Mouse (Mus musculus) C2C12 (cell line): ENCODE measurements around the gene Uhrf2. TPM values are rescaled to one million over a fixed set of nuclear protein-coding genes. Genes with fewer than 3 reads are reported as not detected.
"Not testable (repeated sequence)": the region's sequence is repeated elsewhere in the genome, so short reads cannot be mapped to it uniquely, and the experiment has no call there.

Experiments
- H3K27me3 ChIP-seq: one replicate; pipeline ENCODE4 v1.6.1; 2011; ENCODE audit not compliant: control insufficient read depth, insufficient read depth, insufficient read length
- H3K36me3 ChIP-seq: one replicate; pipeline ENCODE4 v1.6.1; 2011; ENCODE audit not compliant: control insufficient read depth, insufficient read depth
- H3K4me3 ChIP-seq: one replicate; pipeline ENCODE4 v1.5.1; 2011; ENCODE audit warnings: mild to moderate bottlenecking, control low read depth; ENCODE audit not compliant: poor library complexity, insufficient read depth, severe bottlenecking
- H3K79me2 ChIP-seq: one replicate; pipeline ENCODE4 v1.6.1; 2011; ENCODE audit not compliant: control insufficient read depth, insufficient read depth
- H3K79me3 ChIP-seq: one replicate; pipeline ENCODE4 v1.6.1; 2011; ENCODE audit warnings: low read depth, control low read depth
- H3ac ChIP-seq: one replicate; pipeline ENCODE3; 2011; ENCODE audit warnings: low read depth; ENCODE audit not compliant: control insufficient read depth, insufficient read length
- CEBPB ChIP-seq: IDR thresholded peaks from one replicate; pipeline ENCODE4 v1.6.1; 2011; ENCODE audit warnings: low read depth, mild to moderate bottlenecking, control low read depth, moderate library complexity
- CTCF ChIP-seq: IDR thresholded peaks from one replicate; pipeline ENCODE4 v1.5.1; 2011; ENCODE audit not compliant: control insufficient read depth, insufficient read depth, insufficient read length
- FOSL1 ChIP-seq: IDR thresholded peaks from one replicate; pipeline ENCODE4 v1.8.0; 2011; ENCODE audit warnings: mild to moderate bottlenecking, low read length; ENCODE audit not compliant: poor library complexity, insufficient read depth, severe bottlenecking
- MAX ChIP-seq: IDR thresholded peaks from one replicate; pipeline ENCODE4 v1.6.1; 2011; ENCODE audit warnings: mild to moderate bottlenecking, control low read depth
- MYOD1 ChIP-seq: IDR thresholded peaks from one replicate; pipeline ENCODE4 v1.6.1; 2011; ENCODE audit warnings: low read depth; ENCODE audit not compliant: control insufficient read depth, insufficient read length
- MYOG ChIP-seq: IDR thresholded peaks from one replicate; pipeline ENCODE4 v1.6.1; 2011; ENCODE audit not compliant: control insufficient read depth, insufficient read length; ENCODE audit errors: extremely low read depth
- USF1 ChIP-seq: IDR thresholded peaks from one replicate; pipeline ENCODE4 v1.6.1; 2011; ENCODE audit warnings: low read depth, mild to moderate bottlenecking, control low read depth, moderate library complexity
- polyA plus RNA-seq: library from polyadenylated mRNA; unstranded; fragments of >200 nt; fragmentation: generic; extraction: Trizol; gene quantifications from one replicate; pipeline ENCODE4 v1.2.1, GENCODE M21; 2012; ENCODE audit warnings: missing spikeins

Uhrf2 gene
- polyA plus RNA-seq, 1 experiment: 23.4 TPM

DNA sequence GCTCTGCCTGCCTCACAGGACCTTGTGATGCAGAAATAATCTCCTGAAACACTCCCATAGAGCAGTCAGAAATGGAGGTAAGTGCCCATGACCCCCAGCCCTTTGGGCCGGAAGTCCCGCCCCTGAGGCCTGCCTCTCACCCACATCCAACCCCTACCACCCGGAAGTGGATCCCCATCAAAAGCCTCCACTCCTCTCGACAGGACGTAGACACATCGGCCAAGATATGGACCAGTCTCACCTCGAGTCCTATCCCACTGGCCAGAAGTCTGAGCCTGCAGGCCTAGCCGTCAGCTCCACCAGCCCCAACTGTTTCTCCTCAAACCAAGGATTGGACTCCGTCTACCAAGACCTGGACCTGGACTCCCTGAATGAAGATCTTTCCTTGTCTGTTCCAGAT lies 26.7 kb upstream of the Uhrf2 start, which contains the start of gene Trpd52l3:
Gene Trpd52l3, plus strand, starts transcription at position 170 of the 400 bp plus-strand sequence.
- TF ChIP-seq CTCF (no peak), MAX (no peak), FOSL1 (no peak), MYOD1 (no peak), MYOG (no peak), USF1 (no peak), CEBPB (no peak)
- H3K4me3 ChIP-seq: no peak within 1 kb of the TSS
- no peaks in the 10 kb centered on the region for H3K79me2 ChIP-seq
- H3K36me3 ChIP-seq: no peaks in the 10 kb centered on the region
- H3K79me3 ChIP-seq: no peaks in the 10 kb centered on the region
- H3ac ChIP-seq: no peak within 1 kb of the TSS
- no peaks in the 10 kb centered on the region for H3K27me3 ChIP-seq

DNA sequence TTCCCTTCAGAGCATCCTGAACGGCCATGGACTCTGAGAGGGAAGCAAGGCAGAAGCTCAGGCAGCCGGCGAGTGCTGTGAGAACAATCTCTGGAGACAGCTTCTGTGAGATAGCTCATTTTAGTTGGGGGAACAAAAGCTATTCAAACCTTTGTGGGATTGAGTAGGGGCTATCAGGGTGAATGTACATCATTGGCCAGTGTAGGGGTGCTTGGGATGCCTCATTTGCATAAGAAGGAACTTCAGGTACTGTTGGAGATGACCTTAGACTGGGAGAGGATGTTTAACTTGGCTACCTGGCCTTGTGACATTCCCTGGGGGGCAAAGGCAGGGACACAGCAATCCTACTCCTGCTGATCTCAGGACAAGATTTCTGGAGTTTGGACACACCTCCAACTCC lies 23.9 kb upstream of the Uhrf2 start:
- no peak overlapping the region for H3ac ChIP-seq
- H3K36me3 ChIP-seq: no peaks in the 10 kb centered on the region
- TF ChIP-seq MYOD1 (no peak), USF1 (no peak), MYOG (no peak), CTCF (no peak), CEBPB (no peak), FOSL1 (no peak), MAX (no peak)
- H3K27me3 ChIP-seq: peaks cover 5% of the 10 kb centered on the region
- H3K79me3 ChIP-seq: no peaks in the 10 kb centered on the region
- H3K4me3 ChIP-seq: no peak overlapping the region
- no peaks in the 10 kb centered on the region for H3K79me2 ChIP-seq

DNA sequence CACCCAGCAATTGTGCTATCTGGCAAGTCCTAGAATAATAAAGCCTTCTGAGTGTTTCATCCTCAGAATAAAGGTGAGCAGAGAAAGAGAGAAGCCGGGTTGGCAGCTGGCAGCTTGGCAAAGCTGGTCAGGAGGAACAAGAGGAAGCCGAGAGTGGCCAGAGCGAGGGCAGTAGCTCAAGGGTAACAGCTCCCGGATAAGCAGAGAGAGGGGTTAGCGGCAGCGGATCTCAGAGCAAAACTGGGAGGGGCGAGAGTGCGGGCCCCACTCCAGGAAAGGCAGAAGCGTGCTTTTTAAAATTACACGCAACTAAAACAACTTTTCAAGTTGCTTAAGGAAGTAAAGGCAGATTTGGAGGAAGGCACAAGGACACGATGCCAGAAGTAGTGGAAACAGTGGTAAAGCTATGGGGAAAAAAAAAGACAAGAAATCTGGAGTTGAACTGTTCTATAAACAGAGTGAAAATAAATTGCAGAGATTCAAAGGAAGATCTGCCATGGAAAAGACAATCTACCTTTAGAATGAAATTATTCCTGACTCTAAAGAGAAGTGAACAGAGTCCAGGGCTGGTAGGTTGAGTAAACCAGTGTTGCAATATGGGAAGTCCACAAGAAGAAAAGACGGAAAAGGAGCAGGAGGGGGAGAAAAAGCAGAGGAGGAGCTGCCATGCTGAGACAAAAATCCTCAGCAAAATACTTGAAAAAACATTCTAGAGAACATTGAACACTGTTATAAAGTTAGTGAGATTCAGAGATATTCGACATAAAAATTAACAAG lies 19.6 kb upstream of the Uhrf2 start:
- Histone ChIP-seq H3K4me3 (no peak overlapping the region), H3K79me2 (no peaks in the 10 kb centered on the region), H3K27me3 (peaks cover 9% of the 10 kb centered on the region), H3ac (no peak overlapping the region), H3K79me3 (no peaks in the 10 kb centered on the region), H3K36me3 (no peaks in the 10 kb centered on the region)
- TF ChIP-seq CTCF (no peak), MAX (no peak), FOSL1 (no peak), USF1 (no peak), CEBPB (no peak), MYOD1 (no peak), MYOG (no peak)

DNA sequence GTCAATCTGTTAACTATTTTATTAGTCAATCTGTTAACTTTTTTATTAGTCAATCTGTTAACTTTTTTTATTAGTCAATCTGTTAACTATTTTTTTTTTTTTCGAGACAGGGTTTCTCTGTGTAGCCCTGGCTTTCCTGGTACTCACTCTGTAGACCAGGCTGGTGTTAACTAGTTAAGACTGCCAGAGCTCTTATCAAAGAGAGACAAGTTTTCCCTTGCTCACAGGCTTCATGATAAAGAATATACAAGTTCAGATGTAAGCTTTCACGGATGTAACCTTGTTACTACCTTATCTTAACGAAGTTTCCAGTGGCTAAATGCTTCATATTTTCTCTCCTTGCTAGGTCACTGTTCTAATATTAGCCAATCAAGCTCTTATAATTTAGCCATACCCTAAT lies 16.0 kb upstream of the Uhrf2 start:
- Histone ChIP-seq H3K4me3 (no peak overlapping the region), H3K36me3 (no peaks in the 10 kb centered on the region), H3ac (no peak overlapping the region), H3K27me3 (peaks cover 22% of the 10 kb centered on the region), H3K79me2 (no peaks in the 10 kb centered on the region), H3K79me3 (no peaks in the 10 kb centered on the region)
- no peak for TF ChIP-seq MYOD1
- TF ChIP-seq CTCF: no peak
- no peak for TF ChIP-seq FOSL1
- TF ChIP-seq USF1: no peak
- TF ChIP-seq CEBPB: no peak
- TF ChIP-seq MYOG: no peak
- no peak for TF ChIP-seq MAX

DNA sequence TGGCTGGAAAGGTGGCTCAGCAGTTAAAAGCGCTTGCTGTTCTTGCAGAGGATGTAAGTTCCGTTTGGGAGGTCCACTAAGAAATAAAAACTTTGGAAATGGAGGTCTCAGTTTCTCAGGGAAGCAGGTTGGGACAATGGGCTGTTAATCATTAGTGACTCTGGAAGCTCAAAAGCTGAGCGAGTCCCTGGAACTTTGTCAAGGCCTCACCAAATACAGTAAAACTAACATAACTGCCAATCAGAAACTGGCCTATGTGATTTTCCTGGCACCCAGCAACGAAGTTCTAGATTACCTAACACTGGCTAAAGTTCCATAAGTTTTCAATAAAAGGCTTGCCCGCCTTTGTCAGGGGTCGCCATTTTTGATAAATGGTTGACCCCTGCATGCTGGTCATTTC lies 14.2 kb upstream of the Uhrf2 start:
- Histone ChIP-seq H3K4me3 (no peak overlapping the region), H3ac (no peak overlapping the region), H3K79me2 (no peaks in the 10 kb centered on the region), H3K79me3 (no peaks in the 10 kb centered on the region), H3K27me3 (peaks cover 17% of the 10 kb centered on the region), H3K36me3 (no peaks in the 10 kb centered on the region)
- TF ChIP-seq CTCF: no peak
- no peak for TF ChIP-seq USF1
- TF ChIP-seq CEBPB: no peak
- TF ChIP-seq MYOD1: no peak
- no peak for TF ChIP-seq FOSL1
- no peak for TF ChIP-seq MYOG
- TF ChIP-seq MAX: no peak

DNA sequence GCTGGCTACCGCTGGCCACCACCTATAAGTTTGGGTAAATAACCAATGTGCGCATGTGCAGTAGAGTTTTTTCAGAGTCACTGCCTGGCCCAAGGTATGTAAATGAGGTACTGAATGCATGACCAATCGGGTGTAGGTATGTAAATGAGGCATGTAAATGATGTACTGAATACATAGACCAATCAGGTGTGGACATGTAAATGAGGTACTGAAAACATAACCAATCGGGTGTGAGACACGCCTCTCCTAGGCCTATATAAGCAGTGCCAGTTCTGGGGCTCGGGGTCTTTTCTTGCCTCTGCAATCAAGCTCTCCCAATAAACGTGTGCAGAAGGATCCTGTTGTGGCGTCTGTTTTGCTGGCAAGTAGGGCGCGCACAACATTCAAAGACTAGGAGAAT lies 6.9 kb upstream of the Uhrf2 start:
- not testable (repeated sequence) for H3K79me2 ChIP-seq, H3K36me3 ChIP-seq, H3K79me3 ChIP-seq, H3K27me3 ChIP-seq, H3ac ChIP-seq, H3K4me3 ChIP-seq
